Mouse (Mus musculus) urinary bladder, postnatal 25 days (tissue): ENCODE results near the gene Rrm2.
"Not testable (repeated sequence)": the region's sequence is repeated elsewhere in the genome, so short reads cannot be mapped to it uniquely, and the experiment has no call there.

Experiments used
- DNase-seq: peaks from one replicate; pipeline ENCODE4 v3.0.0; 2022; ENCODE audit warnings: low spot score

The Rrm2 gene

GRCm38 (mm10) chr12:24707954-24708823, at the start of gene Rrm2:
Rrm2 (plus strand) TSS chr12:24708241.
- peak; percentile 94 for DNase-seq

GRCm38 (mm10) chr12:24658998-24659397, 49.0 kb upstream of the Rrm2 start:
- DNase-seq = no peak

GRCm38 (mm10) chr12:24659923-24660322, 48.1 kb upstream of the Rrm2 start:
- no peak for DNase-seq

- no peak for DNase-seq
Observed at GRCm38 (mm10) chr12:24661100-24661499, 46.9 kb upstream of the Rrm2 start.

- DNase-seq = no peak
Observed at GRCm38 (mm10) chr12:24662131-24662530, 45.9 kb upstream of the Rrm2 start.

GRCm38 (mm10) chr12:24680096-24680491, 27.9 kb upstream of the Rrm2 start:
- DNase-seq = peak; percentile 42

- DNase-seq = peak; percentile 36
Observed at GRCm38 (mm10) chr12:24680492-24681285, 27.4 kb upstream of the Rrm2 start.

GRCm38 (mm10) chr12:24681286-24682023, 26.6 kb upstream of the Rrm2 start, which contains the start of gene Cys1:
Cys1 (minus strand) TSS chr12:24681813.
- DNase-seq = peak; percentile 29

GRCm38 (mm10) chr12:24682563-24682962, 25.5 kb upstream of the Rrm2 start:
- DNase-seq = peak; percentile 30

GRCm38 (mm10) chr12:24683461-24683860, 24.6 kb upstream of the Rrm2 start:
- no peak for DNase-seq

GRCm38 (mm10) chr12:24686038-24686695, 21.9 kb upstream of the Rrm2 start:
- DNase-seq = no peak

GRCm38 (mm10) chr12:24686696-24687346, 21.2 kb upstream of the Rrm2 start:
- DNase-seq = no peak

GRCm38 (mm10) chr12:24690351-24690750, 17.7 kb upstream of the Rrm2 start:
- no peak for DNase-seq

- peak; percentile 82 for DNase-seq
Observed at GRCm38 (mm10) chr12:24696500-24697483, 11.2 kb upstream of the Rrm2 start.

GRCm38 (mm10) chr12:24697484-24698204, 10.4 kb upstream of the Rrm2 start:
- no peak for DNase-seq

GRCm38 (mm10) chr12:24698514-24698913, 9.5 kb upstream of the Rrm2 start:
- no peak for DNase-seq

GRCm38 (mm10) chr12:24699578-24699977, 8.5 kb upstream of the Rrm2 start:
- DNase-seq = no peak

GRCm38 (mm10) chr12:24701621-24702020, 6.4 kb upstream of the Rrm2 start:
- not testable (repeated sequence) for DNase-seq

GRCm38 (mm10) chr12:24703013-24703412, 5.0 kb upstream of the Rrm2 start:
- DNase-seq = no peak
